Mouse (Mus musculus) thymus, postnatal 36 days (tissue): ENCODE measurements around the gene 9930021J03Rik.

ENCODE experiments used
- DNase-seq, 2 experiments: peaks; one replicate each; pipeline ENCODE4 v3.0.0; 2022; ENCODE audit warnings: mixed read lengths in 2 of 2

Gene 9930021J03Rik

DNA sequence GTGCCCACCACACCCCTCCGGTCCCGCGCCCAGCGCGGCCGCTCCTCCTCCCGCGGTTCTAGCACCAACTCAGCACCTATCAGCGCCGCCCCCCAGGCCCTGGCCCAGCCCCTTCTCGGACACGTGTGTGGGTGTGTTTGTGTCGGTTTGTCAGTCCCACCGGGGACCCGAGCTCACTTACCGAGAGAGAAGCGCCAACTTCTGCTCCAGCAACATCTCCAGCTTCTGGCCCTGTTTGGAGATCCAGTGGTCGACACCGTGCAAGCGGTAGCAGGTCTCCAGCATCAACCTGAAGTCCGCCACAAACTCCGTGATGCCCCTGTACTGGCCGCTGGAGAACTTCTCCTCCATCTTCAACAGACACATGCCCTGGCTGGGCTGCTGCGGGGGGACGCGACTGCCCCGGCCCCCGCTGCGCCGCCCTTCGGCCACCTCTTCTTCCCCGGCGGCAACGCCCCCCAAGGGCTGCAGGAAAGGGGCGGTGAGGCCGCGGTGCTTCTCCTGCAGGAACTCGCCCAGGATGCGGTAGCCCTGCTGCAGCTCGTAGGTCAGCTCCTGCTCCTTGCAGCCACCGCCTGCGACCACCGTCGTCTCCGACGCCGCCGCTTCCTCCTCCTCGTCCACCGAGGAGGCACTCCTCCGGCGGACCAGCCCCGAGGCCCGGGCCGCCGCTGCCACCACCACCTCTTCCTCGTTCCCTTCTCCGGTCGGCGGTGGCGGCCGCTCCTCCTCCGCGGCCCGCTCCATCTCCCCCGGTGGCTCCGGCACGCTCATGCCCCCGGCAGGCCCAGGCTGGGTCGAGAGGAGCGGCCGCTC lies 480 bp downstream of the 9930021J03Rik start:
- DNase-seq, result peak; percentile 58 to 74

DNA sequence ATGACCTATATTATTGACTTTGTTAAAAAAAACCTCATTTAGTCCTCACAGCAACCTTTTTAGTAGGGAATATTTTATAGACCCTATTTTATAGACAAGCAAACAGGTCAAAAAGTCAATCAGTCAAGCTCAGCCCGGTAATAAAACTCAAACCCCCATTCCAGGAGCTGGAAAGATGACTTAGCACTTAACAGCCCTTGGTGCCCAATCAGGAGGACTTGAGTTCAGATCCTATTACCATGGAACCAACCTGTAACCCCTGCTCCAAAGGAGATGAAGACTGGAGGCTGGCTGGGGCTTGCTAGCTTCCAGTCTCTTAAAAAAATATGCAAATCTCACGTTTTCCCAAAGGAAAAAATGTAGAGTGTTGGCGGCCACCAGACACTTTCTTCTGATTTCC lies 1.8 kb downstream of the 9930021J03Rik start:
- DNase-seq, result no peak

- DNase-seq, result no peak
These were observed 8.4 kb downstream of the 9930021J03Rik start for GRCm38 (mm10) chr19:29797371-29797770.

GRCm38 (mm10) chr19:29787997-29788396 lies 17.8 kb downstream of the 9930021J03Rik start:
- DNase-seq, result no peak

- no peak for DNase-seq
These were observed 22.9 kb downstream of the 9930021J03Rik start for GRCm38 (mm10) chr19:29782914-29783313.

GRCm38 (mm10) chr19:29753939-29754338 lies 51.9 kb downstream of the 9930021J03Rik start:
- no peak for DNase-seq

- no peak for DNase-seq
These were observed 54.8 kb downstream of the 9930021J03Rik start for GRCm38 (mm10) chr19:29750994-29751393.

DNA sequence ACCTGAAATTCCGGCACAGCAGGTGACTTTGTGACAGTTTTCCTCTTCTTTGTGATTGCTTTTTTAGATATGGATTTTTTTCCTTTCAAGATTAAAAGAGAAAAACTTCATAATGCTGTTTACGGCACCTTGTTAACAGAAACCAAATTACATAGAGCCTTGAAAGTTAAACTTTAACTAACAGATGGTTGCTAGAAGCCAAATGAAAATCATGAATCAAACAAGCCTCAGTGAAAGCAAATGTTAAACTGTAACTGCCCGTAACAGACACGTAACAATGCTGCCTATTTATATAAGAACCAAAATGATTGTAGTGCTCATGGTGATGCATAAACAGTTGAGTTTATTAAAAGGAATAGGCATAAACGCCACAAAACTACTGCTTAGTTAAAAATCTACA lies 62.3 kb downstream of the 9930021J03Rik start:
- DNase-seq, result no peak

DNA sequence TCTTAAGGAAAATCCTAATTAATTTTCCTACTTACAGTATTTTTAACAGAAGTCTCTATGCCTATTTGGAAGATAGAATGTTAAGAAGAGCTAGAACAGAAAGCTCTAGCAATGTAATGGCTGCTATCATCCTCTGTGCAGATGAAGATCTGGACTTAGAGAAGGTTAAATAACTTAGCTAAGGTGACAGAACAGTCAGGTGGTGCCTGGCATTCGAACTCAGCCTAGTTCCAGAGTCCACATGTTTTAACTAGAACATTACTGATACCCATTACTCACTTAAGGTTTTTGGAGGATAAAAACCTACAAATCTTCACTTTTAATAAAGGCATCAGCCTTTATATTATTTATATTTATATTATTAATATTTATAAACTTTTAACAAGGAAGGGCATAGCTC lies 65.1 kb downstream of the 9930021J03Rik start:
- DNase-seq, result no peak

DNA sequence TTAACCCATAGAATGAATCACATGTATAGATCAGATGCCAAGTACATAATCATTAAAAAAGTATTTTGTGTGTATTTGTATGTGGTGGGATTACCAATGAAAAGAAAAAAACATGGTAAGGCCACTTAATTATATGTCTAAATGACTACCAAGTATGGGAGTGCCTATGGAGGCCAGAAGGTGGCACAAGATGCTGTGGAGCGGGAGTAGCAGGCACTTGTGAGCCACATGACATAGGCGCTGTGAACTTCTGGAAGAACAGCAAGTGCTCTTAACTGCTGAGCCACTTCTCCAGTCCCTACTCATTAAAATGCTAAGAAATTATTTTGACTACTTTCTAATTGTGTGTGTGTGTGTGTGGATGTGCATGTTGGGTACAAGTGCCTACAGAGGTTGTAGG lies 66.2 kb downstream of the 9930021J03Rik start:
- DNase-seq, result peak in 1 of 2 experiments; percentile 7

GRCm38 (mm10) chr19:29735421-29735820 lies 70.4 kb downstream of the 9930021J03Rik start:
- no peak for DNase-seq

GRCm38 (mm10) chr19:29718476-29718875 lies 87.3 kb downstream of the 9930021J03Rik start:
- DNase-seq, result no peak

GRCm38 (mm10) chr19:29717854-29718253 lies 87.9 kb downstream of the 9930021J03Rik start:
- no peak for DNase-seq

DNA sequence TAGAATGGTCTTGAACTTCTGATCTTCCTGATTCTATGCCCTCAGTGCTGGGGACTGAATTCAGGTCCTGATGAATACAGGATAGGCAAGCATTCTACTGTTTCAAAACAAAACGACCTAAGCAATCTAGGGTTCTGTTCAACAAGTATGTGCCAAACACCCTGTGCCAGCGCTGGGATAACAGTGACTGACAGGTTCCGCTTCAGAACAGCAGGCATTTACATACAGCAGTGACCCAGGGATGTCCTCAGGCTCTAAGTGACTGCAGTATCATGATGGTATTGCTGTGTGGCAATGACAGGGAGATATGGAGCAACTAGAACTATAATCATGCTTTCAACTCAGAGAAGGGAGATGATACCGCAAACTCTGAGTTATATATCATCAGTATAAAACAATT lies 92.3 kb downstream of the 9930021J03Rik start:
- no peak for DNase-seq

DNA sequence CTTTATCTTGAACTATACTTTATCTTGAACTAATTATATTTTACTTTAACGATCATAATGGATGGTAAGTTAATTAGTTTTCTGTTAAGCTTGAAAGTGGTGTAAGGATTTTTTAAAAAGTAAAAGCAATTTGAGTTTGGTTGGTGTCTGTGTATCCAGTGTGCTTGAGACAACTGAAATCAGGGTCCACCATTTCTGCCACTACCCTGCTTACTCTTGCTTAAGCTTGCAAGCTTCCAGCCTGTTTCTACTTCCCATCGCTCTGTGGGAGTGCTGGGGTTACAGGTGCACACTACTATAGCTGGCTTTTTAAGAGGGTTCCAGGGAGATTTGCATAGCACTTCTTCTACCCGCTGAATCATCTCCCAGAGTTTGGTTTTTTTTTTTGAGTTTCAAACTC lies 96.3 kb downstream of the 9930021J03Rik start:
- DNase-seq, result no peak

- DNase-seq, result no peak
These were observed 97.3 kb downstream of the 9930021J03Rik start for GRCm38 (mm10) chr19:29708461-29708860.

- DNase-seq, result peak; percentile 15 to 45
These were observed 97.8 kb downstream of the 9930021J03Rik start for GRCm38 (mm10) chr19:29708003-29708402.

DNA sequence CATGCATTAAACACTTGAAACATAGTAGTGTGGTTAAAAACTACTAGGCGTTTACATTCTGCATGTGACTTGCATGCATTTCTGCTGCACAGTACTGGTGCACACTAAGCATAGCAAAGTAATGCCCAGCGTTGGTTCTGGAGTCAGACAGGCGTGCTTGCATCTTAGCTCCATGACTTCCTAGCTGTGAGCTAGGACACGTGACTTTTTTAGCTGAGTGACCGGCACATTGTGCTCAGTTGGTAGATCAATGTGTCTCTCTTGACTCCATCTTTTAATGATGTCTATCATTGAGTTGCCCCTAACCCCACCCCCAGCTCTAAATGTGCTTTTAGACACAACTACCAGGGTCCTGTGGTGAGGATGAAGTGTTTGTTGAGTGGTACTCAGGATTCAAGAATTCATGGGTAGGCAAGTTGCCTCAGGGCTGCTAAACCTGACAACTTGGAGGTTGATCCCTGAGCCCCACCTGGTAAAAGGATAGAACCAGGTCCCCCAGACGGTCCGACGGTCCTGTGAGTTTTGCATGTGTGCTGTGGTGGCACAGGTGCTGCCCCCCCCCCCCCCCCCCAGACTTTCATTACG lies 98.4 kb downstream of the 9930021J03Rik start:
- DNase-seq, result no peak

GRCm38 (mm10) chr19:29704436-29704835 lies 101.4 kb downstream of the 9930021J03Rik start:
- DNase-seq, result no peak

GRCm38 (mm10) chr19:29701707-29702106 lies 104.1 kb downstream of the 9930021J03Rik start:
- no peak for DNase-seq

GRCm38 (mm10) chr19:29697245-29697874 lies 108.4 kb downstream of the 9930021J03Rik start, which contains the start of gene Mlana:
Gene Mlana, plus strand, starts transcription at chr19:29697824.
- peak in 1 of 2 experiments; percentile 6 for DNase-seq

GRCm38 (mm10) chr19:29696840-29697239 lies 108.9 kb downstream of the 9930021J03Rik start:
- no peak for DNase-seq

GRCm38 (mm10) chr19:29696309-29696708 lies 109.5 kb downstream of the 9930021J03Rik start:
- no peak for DNase-seq

- no peak for DNase-seq
These were observed 110.7 kb downstream of the 9930021J03Rik start for GRCm38 (mm10) chr19:29695071-29695470.
